Mouse (Mus musculus) kidney, embryonic 16.5 days (tissue): ENCODE measurements at regions not wholly inside any gene's neighbourhood (a gene's known extent, or its start where the extent isn't known, plus 50 kb on each side); places are given as distances from the start of the nearest gene placed in this dataset.

Experiments
- ATAC-seq: fragments of 200-750 bp; cut with Nextera tagmentation; 2 replicates; pipeline ENCODE4 v1.8.0; 2017; ENCODE audit warnings: moderate TSS enrichment; ENCODE audit not compliant: low FRiP score, low TSS enrichment
- H3K27ac ChIP-seq: fragments of 300-500 bp; sonication (generic); 2 replicates; pipeline ENCODE4 v1.5.1; 2014; ENCODE audit warnings: low read length
- H3K27me3 ChIP-seq: fragments of 300-500 bp; sonication (generic); 2 replicates; pipeline ENCODE4 v1.6.1; 2014; ENCODE audit warnings: low read length, control low read depth, mixed read lengths; ENCODE audit not compliant: insufficient read depth
- H3K36me3 ChIP-seq: fragments of 300-500 bp; sonication (generic); 2 replicates; pipeline ENCODE4 v1.6.1; 2014; ENCODE audit warnings: low read length, control low read depth, mixed read lengths; ENCODE audit not compliant: insufficient read depth
- H3K4me1 ChIP-seq: fragments of 300-500 bp; sonication (generic); 2 replicates; pipeline ENCODE4 v1.6.1; 2014; ENCODE audit warnings: low read length, control low read depth, mixed read lengths; ENCODE audit not compliant: insufficient read depth
- H3K4me2 ChIP-seq: fragments of 300-500 bp; sonication (generic); replicated peaks from 2 replicates; pipeline ENCODE4 v1.6.1; 2014; ENCODE audit warnings: low read depth, low read length
- H3K4me3 ChIP-seq: fragments of 300-500 bp; sonication (generic); 2 replicates; pipeline ENCODE4 v1.5.1; 2014; ENCODE audit warnings: mild to moderate bottlenecking, low read length
- H3K9ac ChIP-seq: fragments of 300-500 bp; sonication (generic); replicated peaks from 2 replicates; pipeline ENCODE4 v1.6.1; 2014; ENCODE audit warnings: low read length
- H3K9me3 ChIP-seq: fragments of 300-500 bp; sonication (generic); 2 replicates; pipeline ENCODE4 v1.6.1; 2016; ENCODE audit warnings: low read length, control low read depth
- WGBS: fragments of 180-500 bp; shearing (Covaris S2); extraction: QIAGEN DNeasy Blood & Tissue Kit; methylation state at CpG from one replicate; pipeline ENCODE4 v1.1.7; 2014; 5-methylcytosine and 5-hydroxymethylcytosine counted together

DNA sequence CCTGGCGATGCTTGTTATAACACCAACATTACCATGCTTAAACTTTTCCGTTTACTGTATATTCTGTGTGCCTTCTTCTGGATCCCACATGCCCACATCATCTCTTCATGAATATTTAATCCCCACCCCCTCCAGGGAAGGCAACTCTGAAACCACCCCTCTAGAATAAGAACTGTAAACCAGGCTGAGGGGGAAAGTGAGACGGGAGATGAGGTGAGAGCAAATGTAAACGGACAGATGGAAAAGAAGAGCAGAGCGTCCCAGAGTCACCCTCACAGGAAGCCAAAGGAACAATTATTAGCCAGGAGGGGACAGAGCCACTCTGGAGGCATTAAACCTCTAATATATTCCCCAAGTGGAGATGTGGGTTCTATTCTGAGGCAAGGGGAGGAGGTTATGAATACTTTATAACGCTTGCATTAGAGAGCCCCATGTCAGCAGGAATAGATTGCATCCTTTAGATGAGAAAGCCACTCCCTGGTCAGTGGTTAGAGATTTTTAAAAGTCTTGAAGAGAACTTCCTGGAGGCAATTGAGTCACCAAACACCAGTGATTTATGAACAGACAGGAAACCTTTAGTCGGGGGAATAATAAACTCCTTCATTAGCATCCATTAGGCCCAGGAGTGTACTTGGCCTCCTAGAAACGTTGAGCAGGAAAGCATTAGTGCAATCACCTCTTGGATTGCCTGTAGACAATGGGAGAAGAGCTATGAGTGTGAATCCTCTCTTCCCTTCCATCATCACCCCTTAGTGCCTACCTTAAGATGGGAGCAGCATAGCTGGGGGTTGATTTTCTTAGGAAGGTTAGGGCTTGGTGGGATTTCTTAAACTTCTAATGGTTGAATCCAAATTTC, 220.1 kb downstream of the Elavl2 start:
- Histone ChIP-seq H3K4me2 (no peak overlapping the region), H3K9me3 (no peaks in the 10 kb centered on the region), H3K27ac (no peak overlapping the region), H3K4me1 (no peaks in the 10 kb centered on the region), H3K9ac (no peak overlapping the region), H3K27me3 (no peaks in the 10 kb centered on the region), H3K36me3 (no peaks in the 10 kb centered on the region), H3K4me3 (no peak overlapping the region)
- no peak for ATAC-seq
- 38% methylated on average over 8 of the region's 8 CpGs for WGBS

GRCm38 (mm10) chr4:91164280-91165121, 236.1 kb downstream of the Elavl2 start:
- no peaks in the 10 kb centered on the region for H3K4me1 ChIP-seq
- H3K9ac ChIP-seq: no peak overlapping the region
- WGBS: 68% methylated on average over 11 of the region's 11 CpGs
- no peak overlapping the region for H3K4me3 ChIP-seq
- H3K27ac ChIP-seq: no peak overlapping the region
- H3K4me2 ChIP-seq: no peak overlapping the region
- H3K27me3 ChIP-seq: no peaks in the 10 kb centered on the region
- H3K9me3 ChIP-seq: no peaks in the 10 kb centered on the region
- ATAC-seq: no peak
- H3K36me3 ChIP-seq: no peaks in the 10 kb centered on the region

DNA sequence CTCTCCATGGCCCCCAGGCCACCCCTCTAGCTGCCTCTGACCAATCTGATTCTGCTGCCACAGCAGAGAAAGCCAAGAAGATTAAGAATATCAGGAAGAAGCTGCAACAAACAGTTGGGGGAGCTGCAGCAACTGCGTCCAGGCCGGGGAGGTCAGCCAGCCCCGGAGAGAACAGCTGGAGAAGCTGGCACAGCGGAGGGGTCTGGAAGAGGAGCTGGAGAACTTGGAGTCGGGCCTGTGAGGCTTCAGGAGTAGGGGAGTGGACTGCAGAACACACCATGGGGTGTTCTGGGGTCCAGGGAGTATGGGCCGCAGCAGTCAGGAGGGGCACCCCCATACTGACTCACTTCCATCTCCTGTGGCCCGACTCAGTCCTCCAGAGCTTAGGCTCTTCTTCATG, 243.5 kb downstream of the Elavl2 start:
- ATAC-seq: no peak; the same call in 1 of the 2 replicates
- Histone ChIP-seq H3K27ac (no peak overlapping the region), H3K4me2 (no peak overlapping the region), H3K9ac (no peak overlapping the region), H3K4me3 (no peak overlapping the region), H3K4me1 (no peaks in the 10 kb centered on the region), H3K36me3 (no peaks in the 10 kb centered on the region), H3K27me3 (no peaks in the 10 kb centered on the region), H3K9me3 (no peaks in the 10 kb centered on the region)
- WGBS: 70% methylated on average over 7 of the region's 7 CpGs

DNA sequence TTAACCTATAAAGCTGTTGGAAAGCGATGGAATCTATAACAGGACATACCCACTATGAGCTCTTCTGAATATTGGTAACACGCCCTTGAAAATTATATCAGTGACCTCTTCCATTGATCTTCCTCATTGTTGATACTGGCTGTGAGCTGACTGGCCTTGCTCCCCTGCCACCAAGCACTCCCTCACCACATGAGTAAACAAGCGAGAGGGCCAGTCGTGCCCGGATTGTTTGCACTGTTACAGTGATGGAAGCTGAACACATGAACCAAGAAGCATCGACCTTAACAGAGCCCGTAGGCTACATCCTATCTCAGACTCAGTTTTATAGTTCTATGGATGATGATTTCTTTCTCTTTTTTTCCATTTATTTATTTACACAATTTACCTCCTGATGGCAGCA, 255.9 kb downstream of the Elavl2 start:
- H3K4me3 ChIP-seq: no peak overlapping the region
- ATAC-seq: no peak
- H3K27me3 ChIP-seq: no peaks in the 10 kb centered on the region
- 71% methylated on average over 7 of the region's 7 CpGs for WGBS
- H3K36me3 ChIP-seq: no peaks in the 10 kb centered on the region
- no peaks in the 10 kb centered on the region for H3K9me3 ChIP-seq
- H3K4me2 ChIP-seq: no peak overlapping the region
- H3K27ac ChIP-seq: no peak overlapping the region
- H3K4me1 ChIP-seq: no peaks in the 10 kb centered on the region
- H3K9ac ChIP-seq: no peak overlapping the region

- WGBS: 88% methylated on average over 5 of the region's 5 CpGs
- no peaks in the 10 kb centered on the region for H3K4me1 ChIP-seq
- no peak overlapping the region for H3K4me3 ChIP-seq
- no peaks in the 10 kb centered on the region for H3K27me3 ChIP-seq
- no peaks in the 10 kb centered on the region for H3K9me3 ChIP-seq
- H3K27ac ChIP-seq: no peak overlapping the region
- H3K4me2 ChIP-seq: no peak overlapping the region
- H3K36me3 ChIP-seq: no peaks in the 10 kb centered on the region
- H3K9ac ChIP-seq: no peak overlapping the region
- no peak for ATAC-seq
Measured at GRCm38 (mm10) chr4:91143906-91144305, 256.7 kb downstream of the Elavl2 start.

GRCm38 (mm10) chr4:91135327-91135726, 265.3 kb downstream of the Elavl2 start:
- Histone ChIP-seq H3K9me3 (no peaks in the 10 kb centered on the region), H3K27ac (no peak overlapping the region), H3K9ac (no peak overlapping the region), H3K4me2 (no peak overlapping the region), H3K27me3 (no peaks in the 10 kb centered on the region), H3K36me3 (no peaks in the 10 kb centered on the region), H3K4me3 (no peak overlapping the region), H3K4me1 (no peaks in the 10 kb centered on the region)
- 68% methylated on average over 3 of the region's 3 CpGs for WGBS
- ATAC-seq: no peak

- no peaks in the 10 kb centered on the region for H3K4me1 ChIP-seq
- no peak overlapping the region for H3K27ac ChIP-seq
- ATAC-seq: no peak
- H3K4me2 ChIP-seq: no peak overlapping the region
- H3K4me3 ChIP-seq: no peak overlapping the region
- H3K36me3 ChIP-seq: no peaks in the 10 kb centered on the region
- no peaks in the 10 kb centered on the region for H3K27me3 ChIP-seq
- H3K9me3 ChIP-seq: no peaks in the 10 kb centered on the region
- no peak overlapping the region for H3K9ac ChIP-seq
- 85% methylated on average over 7 of the region's 7 CpGs for WGBS
Measured at GRCm38 (mm10) chr4:91132266-91132665, 268.3 kb downstream of the Elavl2 start.

- H3K27ac ChIP-seq: no peak overlapping the region
- H3K27me3 ChIP-seq: no peaks in the 10 kb centered on the region
- H3K4me3 ChIP-seq: no peak overlapping the region
- no peaks in the 10 kb centered on the region for H3K4me1 ChIP-seq
- H3K4me2 ChIP-seq: no peak overlapping the region
- ATAC-seq: no peak
- H3K36me3 ChIP-seq: no peaks in the 10 kb centered on the region
- no peaks in the 10 kb centered on the region for H3K9me3 ChIP-seq
- 73% methylated on average over 4 of the region's 4 CpGs for WGBS
- H3K9ac ChIP-seq: no peak overlapping the region
Measured at GRCm38 (mm10) chr4:91120277-91120676, 280.3 kb downstream of the Elavl2 start.

GRCm38 (mm10) chr4:91116807-91117609, 283.6 kb downstream of the Elavl2 start:
- ATAC-seq: no peak
- Histone ChIP-seq H3K36me3 (no peaks in the 10 kb centered on the region), H3K9me3 (no peaks in the 10 kb centered on the region), H3K27ac (no peak overlapping the region), H3K4me2 (no peak overlapping the region), H3K4me1 (no peaks in the 10 kb centered on the region), H3K4me3 (no peak overlapping the region), H3K27me3 (no peaks in the 10 kb centered on the region), H3K9ac (no peak overlapping the region)
- WGBS: 81% methylated on average over 5 of the region's 5 CpGs
